Mouse (Mus musculus) embryonic facial prominence, embryonic 12.5 days (tissue): Measurements from ENCODE around the gene Pf4. TPM values are rescaled to one million over a fixed set of nuclear protein-coding genes. Genes with fewer than 3 reads are reported as not detected.
"Not testable (repeated sequence)": the region's sequence is repeated elsewhere in the genome, so short reads cannot be mapped to it uniquely, and the experiment has no call there.

ENCODE experiments used
- ATAC-seq: fragments of 200-750 bp; cut with Nextera tagmentation; 2 replicates; pipeline ENCODE4 v1.8.0; 2017; ENCODE audit not compliant: insufficient number of reproducible peaks, insufficient read depth, low FRiP score, low TSS enrichment
- H3K27ac ChIP-seq: fragments of 300-500 bp; sonication (generic); 2 replicates; pipeline ENCODE4 v1.5.1; 2016; ENCODE audit warnings: mild to moderate bottlenecking
- H3K27me3 ChIP-seq: fragments of 300-500 bp; sonication (generic); 2 replicates; pipeline ENCODE4 v1.6.1; 2016; ENCODE audit warnings: mild to moderate bottlenecking, moderate library complexity
- H3K36me3 ChIP-seq: fragments of 300-500 bp; sonication (generic); 2 replicates; pipeline ENCODE4 v1.6.1; 2016; ENCODE audit warnings: mild to moderate bottlenecking
- H3K4me1 ChIP-seq: fragments of 300-500 bp; sonication (generic); 2 replicates; pipeline ENCODE4 v1.6.1; 2016
- H3K4me2 ChIP-seq: fragments of 300-500 bp; sonication (generic); replicated peaks from 2 replicates; pipeline ENCODE4 v1.6.1; 2016; ENCODE audit warnings: mild to moderate bottlenecking, moderate library complexity
- H3K4me3 ChIP-seq: fragments of 300-500 bp; sonication (generic); 2 replicates; pipeline ENCODE4 v1.5.1; 2016; ENCODE audit warnings: mild to moderate bottlenecking
- H3K9ac ChIP-seq: fragments of 300-500 bp; sonication (generic); 2 replicates; pipeline ENCODE4 v1.6.1; 2016; ENCODE audit warnings: mild to moderate bottlenecking, moderate library complexity
- H3K9me3 ChIP-seq: fragments of 300-500 bp; sonication (generic); 2 replicates; pipeline ENCODE4 v1.6.1; 2016; ENCODE audit warnings: mild to moderate bottlenecking, moderate library complexity
- WGBS: fragments of 180-500 bp; shearing (Covaris S2); methylation state at CpG from one replicate; pipeline ENCODE4 v1.1.7; 2016; 5-methylcytosine and 5-hydroxymethylcytosine counted together
- microRNA-seq: library from miRNA; unstranded; fragments of <30 nt; microRNA quantifications from one replicate; pipeline ENCODE4, GENCODE M21; 2017
- polyA plus RNA-seq: library from polyadenylated mRNA; unstranded; fragments of >200 nt; fragmentation: Nextera tagmentation; extraction: Ambion mirVana; gene quantifications from 2 replicates; pipeline ENCODE4 v1.2.1, GENCODE M21; 2016

Pf4 gene
- polyA plus RNA-seq, 1 experiment from 2014 or later = 56.6 TPM

- Histone ChIP-seq H3K36me3 (no peaks in the 10 kb centered on the region), H3K27me3 (no peaks in the 10 kb centered on the region), H3K4me1 (no peaks in the 10 kb centered on the region), H3K9ac (no peak overlapping the region), H3K4me2 (no peak overlapping the region), H3K9me3 (no peaks in the 10 kb centered on the region), H3K27ac (no peak overlapping the region), H3K4me3 (no peak overlapping the region)
- no peak for ATAC-seq
- 60% methylated on average over 8 of the region's 8 CpGs for WGBS
Observed at GRCm38 (mm10) chr5:90790074-90790502, 17.9 kb downstream of the Pf4 start.

GRCm38 (mm10) chr5:90794195-90794625, 22.0 kb downstream of the Pf4 start, which contains the start of gene Cxcl15:
Gene Cxcl15 (plus strand): TSS chr5:90794534.
- H3K4me2 ChIP-seq = no peak within 1 kb of the TSS
- no peaks in the 10 kb centered on the region for H3K36me3 ChIP-seq
- ATAC-seq = no peak
- H3K4me1 ChIP-seq = no peaks in the 10 kb centered on the region
- no peaks in the 10 kb centered on the region for H3K27me3 ChIP-seq
- no peaks in the 10 kb centered on the region for H3K9me3 ChIP-seq
- H3K4me3 ChIP-seq = no peak within 1 kb of the TSS
- H3K27ac ChIP-seq = 0 out of 2 replicates have a peak within 1 kb of the TSS, but pooled peaks have one; percentile 17
- no peak within 1 kb of the TSS for H3K9ac ChIP-seq
- WGBS = 63% methylated on average over 5 of the region's 5 CpGs

DNA sequence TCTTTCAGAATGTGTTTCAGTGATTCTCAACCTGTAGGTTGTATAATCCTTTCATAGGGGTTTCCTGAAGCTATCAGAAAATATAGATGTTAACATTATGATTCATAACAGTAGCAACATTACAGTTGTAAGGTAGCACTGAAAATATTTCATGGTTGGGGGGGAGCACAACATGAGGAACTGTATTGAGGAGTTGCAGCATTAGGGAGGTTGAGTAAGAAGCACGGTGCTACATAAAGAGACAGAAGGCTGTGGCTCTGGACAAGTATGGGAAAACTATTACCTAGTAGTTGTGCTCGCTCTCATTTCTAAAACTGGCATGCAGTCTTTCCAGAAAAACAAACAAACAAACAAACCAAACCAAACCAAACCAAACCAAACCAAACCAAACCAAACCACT, 23.2 kb downstream of the Pf4 start:
- not testable (repeated sequence) for H3K36me3 ChIP-seq, H3K27me3 ChIP-seq, H3K9ac ChIP-seq, H3K4me3 ChIP-seq, H3K9me3 ChIP-seq, H3K4me2 ChIP-seq, H3K4me1 ChIP-seq, H3K27ac ChIP-seq, ATAC-seq
- WGBS = 92% methylated on average over 2 of the region's 2 CpGs

GRCm38 (mm10) chr5:90804574-90804973, 32.3 kb downstream of the Pf4 start:
- H3K9me3 ChIP-seq = no peaks in the 10 kb centered on the region
- no peaks in the 10 kb centered on the region for H3K36me3 ChIP-seq
- ATAC-seq = no peak
- no peak overlapping the region for H3K4me2 ChIP-seq
- H3K27me3 ChIP-seq = no peaks in the 10 kb centered on the region
- H3K9ac ChIP-seq = no peak overlapping the region
- H3K4me1 ChIP-seq = no peaks in the 10 kb centered on the region
- H3K4me3 ChIP-seq = no peak overlapping the region
- H3K27ac ChIP-seq = no peak overlapping the region

- Histone ChIP-seq H3K4me1 (no peaks in the 10 kb centered on the region), H3K4me2 (no peak overlapping the region), H3K27me3 (no peaks in the 10 kb centered on the region), H3K4me3 (no peak overlapping the region), H3K9ac (no peak overlapping the region), H3K36me3 (no peaks in the 10 kb centered on the region), H3K9me3 (no peaks in the 10 kb centered on the region), H3K27ac (no peak overlapping the region)
- no peak for ATAC-seq
Observed at GRCm38 (mm10) chr5:90806050-90806449, 33.8 kb downstream of the Pf4 start.

GRCm38 (mm10) chr5:90807176-90807950, 35.1 kb downstream of the Pf4 start:
- H3K9ac ChIP-seq = no peak overlapping the region
- no peak overlapping the region for H3K4me3 ChIP-seq
- H3K9me3 ChIP-seq = no peaks in the 10 kb centered on the region
- WGBS = 62% methylated on average over 3 of the region's 3 CpGs
- no peaks in the 10 kb centered on the region for H3K4me1 ChIP-seq
- H3K27me3 ChIP-seq = no peaks in the 10 kb centered on the region
- no peaks in the 10 kb centered on the region for H3K36me3 ChIP-seq
- no peak overlapping the region for H3K27ac ChIP-seq
- H3K4me2 ChIP-seq = no peak overlapping the region
- ATAC-seq = no peak

GRCm38 (mm10) chr5:90819756-90820155, 47.5 kb downstream of the Pf4 start:
- no peaks in the 10 kb centered on the region for H3K9me3 ChIP-seq
- no peak overlapping the region for H3K4me2 ChIP-seq
- ATAC-seq = no peak
- H3K27me3 ChIP-seq = no peaks in the 10 kb centered on the region
- no peak overlapping the region for H3K4me3 ChIP-seq
- no peak overlapping the region for H3K9ac ChIP-seq
- H3K27ac ChIP-seq = no peak overlapping the region
- no peaks in the 10 kb centered on the region for H3K4me1 ChIP-seq
- H3K36me3 ChIP-seq = no peaks in the 10 kb centered on the region

Small RNAs within 50 kb of the gene (microRNA-seq; reads per million reads assigned to microRNA genes)
- gene Gm24322 = not detected

Other genes starting within 250 kb of the Pf4 start
- gene 5830473C10Rik, start 211.3 kb upstream of the Pf4 start, polyA plus RNA-seq = 0.13 TPM in 1 of 2 replicates, not detected in the other
- gene Rassf6, start 131.8 kb upstream of the Pf4 start, polyA plus RNA-seq = 0.27 and 0.87 TPM in 2 replicates
- 1.1 and 2.7 TPM in 2 replicates for gene Cxcl5, start 13.1 kb upstream of the Pf4 start, polyA plus RNA-seq
- gene Ppbp, start 3.9 kb upstream of the Pf4 start, polyA plus RNA-seq = 11.2 and 12.6 TPM in 2 replicates
- gene Cxcl3, start 13.7 kb downstream of the Pf4 start, polyA plus RNA-seq = 0.31 and 0.59 TPM in 2 replicates
- gene Cxcl15, start 22.1 kb downstream of the Pf4 start, polyA plus RNA-seq = 0.24 TPM in 1 of 2 replicates, not detected in the other
- gene Cxcl1, start 118.8 kb downstream of the Pf4 start, polyA plus RNA-seq = 0.41 and 0.50 TPM in 2 replicates
- not detected in 2 replicates for gene Cxcl2, start 131.4 kb downstream of the Pf4 start, polyA plus RNA-seq
- gene Mthfd2l, start 158.7 kb downstream of the Pf4 start, polyA plus RNA-seq = 74.0 and 76.6 TPM in 2 replicates